Mouse (Mus musculus) midbrain, embryonic 14.5 days (tissue): ENCODE results near the gene Foxk1. TPM values are rescaled to one million over a fixed set of nuclear protein-coding genes. Genes with fewer than 3 reads are reported as not detected.

Experiments
- ATAC-seq: fragments of 200-750 bp; cut with Nextera tagmentation; 2 replicates; pipeline ENCODE4 v1.8.0; 2017; ENCODE audit warnings: moderate number of reproducible peaks, moderate library complexity; ENCODE audit not compliant: low FRiP score, low TSS enrichment
- DNase-seq: peaks from one replicate; pipeline ENCODE4 v3.0.0-alpha.2; 2015
- H3K27ac ChIP-seq: fragments of 300-500 bp; sonication (generic); replicated peaks from 2 replicates; pipeline ENCODE4 v1.5.1; 2014; ENCODE audit warnings: mild to moderate bottlenecking, low read depth, low read length, moderate library complexity
- H3K27me3 ChIP-seq: fragments of 300-500 bp; sonication (generic); 2 replicates; pipeline ENCODE4 v1.6.1; 2014; ENCODE audit warnings: low read length, control low read depth, mixed read lengths; ENCODE audit not compliant: control insufficient read depth, insufficient read depth
- H3K36me3 ChIP-seq: fragments of 300-500 bp; sonication (generic); 2 replicates; pipeline ENCODE4 v1.6.1; 2014; ENCODE audit warnings: low read length, control low read depth; ENCODE audit not compliant: control insufficient read depth, insufficient read depth
- H3K4me1 ChIP-seq: fragments of 300-500 bp; sonication (generic); 2 replicates; pipeline ENCODE4 v1.6.1; 2014; ENCODE audit warnings: mild to moderate bottlenecking, antibody characterized with exemption, low read length, control low read depth; ENCODE audit not compliant: control insufficient read depth, insufficient read depth
- H3K4me2 ChIP-seq: fragments of 300-500 bp; sonication (generic); 2 replicates; pipeline ENCODE4 v1.6.1; 2014; ENCODE audit warnings: mild to moderate bottlenecking, low read length, moderate library complexity
- H3K4me3 ChIP-seq: fragments of 300-500 bp; sonication (generic); replicated peaks from 2 replicates; pipeline ENCODE4 v1.5.1; 2014; ENCODE audit warnings: low read depth, low read length
- H3K9ac ChIP-seq: fragments of 300-500 bp; sonication (generic); replicated peaks from 2 replicates; pipeline ENCODE4 v1.6.1; 2014; ENCODE audit warnings: mild to moderate bottlenecking, low read length, moderate library complexity
- H3K9me3 ChIP-seq: fragments of 300-500 bp; sonication (generic); 2 replicates; pipeline ENCODE4 v1.6.1; 2016; ENCODE audit warnings: low read length, control low read depth, mixed read lengths; ENCODE audit not compliant: control insufficient read depth
- WGBS: fragments of 180-500 bp; shearing (Covaris S2); extraction: QIAGEN DNeasy Blood & Tissue Kit; methylation state at CpG from one replicate; pipeline ENCODE4 v1.1.7; 2014; 5-methylcytosine and 5-hydroxymethylcytosine counted together
- polyA plus RNA-seq: library from polyadenylated mRNA; unstranded; fragments of >200 nt; fragmentation: Nextera tagmentation; extraction: Ambion mirVana; gene quantifications from 2 replicates; pipeline ENCODE4 v1.2.1, GENCODE M21; 2014

Foxk1 gene
- polyA plus RNA-seq, 1 experiment from 2014 or later = 4.6 TPM

GRCm38 (mm10) chr5:142431029-142431428 lies 29.7 kb downstream of the Foxk1 start:
- WGBS = 81% methylated on average over 12 of the region's 12 CpGs
- no peak overlapping the region for H3K9ac ChIP-seq
- peaks cover 11% of the 10 kb centered on the region for H3K36me3 ChIP-seq
- no peaks in the 10 kb centered on the region for H3K27me3 ChIP-seq
- DNase-seq (no peak), ATAC-seq (no peak)
- H3K4me3 ChIP-seq = no peak overlapping the region
- no peaks in the 10 kb centered on the region for H3K4me1 ChIP-seq
- H3K9me3 ChIP-seq = no peaks in the 10 kb centered on the region
- no peak overlapping the region for H3K27ac ChIP-seq
- H3K4me2 ChIP-seq = no peak overlapping the region

DNA sequence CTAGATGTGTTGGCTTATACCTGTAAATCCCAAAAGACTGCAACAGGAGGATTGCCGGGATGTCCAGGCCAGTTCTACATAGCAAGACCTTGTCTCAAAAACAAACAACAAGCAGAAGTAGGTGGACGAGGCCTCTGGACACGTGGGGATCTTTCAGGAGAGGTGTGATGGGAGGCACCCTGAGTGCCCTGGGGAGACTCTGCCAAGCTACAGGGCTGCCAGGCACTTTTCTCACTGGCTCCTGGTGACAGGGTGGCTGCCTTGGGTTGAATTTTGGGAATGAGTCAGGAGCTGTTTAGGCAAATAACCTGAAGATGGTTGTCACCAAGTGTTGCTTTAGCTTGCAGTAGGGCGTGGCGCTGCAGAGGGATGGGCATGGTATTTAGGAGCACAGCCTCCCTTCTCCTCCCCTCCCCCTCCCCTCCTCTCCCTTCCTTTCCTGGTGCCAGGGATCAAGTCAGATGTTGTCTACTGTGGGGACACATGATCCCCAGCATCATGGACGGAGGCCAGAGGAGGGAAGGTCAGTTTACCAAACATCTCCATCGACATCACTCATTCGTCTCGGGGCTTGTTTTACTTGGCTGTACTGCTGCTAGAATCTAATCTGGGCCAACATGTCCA lies 30.6 kb downstream of the Foxk1 start:
- Histone ChIP-seq H3K36me3 (peaks cover 18% of the 10 kb centered on the region), H3K9ac (no peak overlapping the region), H3K4me3 (no peak overlapping the region), H3K4me1 (no peaks in the 10 kb centered on the region), H3K4me2 (no peak overlapping the region), H3K27me3 (no peaks in the 10 kb centered on the region), H3K27ac (no peak overlapping the region), H3K9me3 (no peaks in the 10 kb centered on the region)
- DNase-seq (no peak), ATAC-seq (no peak)
- WGBS = 84% methylated on average over 9 of the region's 9 CpGs

- no peak for ATAC-seq
- no peak overlapping the region for H3K27ac ChIP-seq
- no peak overlapping the region for H3K9ac ChIP-seq
Observed at GRCm38 (mm10) chr5:142432695-142433094, 31.4 kb downstream of the Foxk1 start.

DNA sequence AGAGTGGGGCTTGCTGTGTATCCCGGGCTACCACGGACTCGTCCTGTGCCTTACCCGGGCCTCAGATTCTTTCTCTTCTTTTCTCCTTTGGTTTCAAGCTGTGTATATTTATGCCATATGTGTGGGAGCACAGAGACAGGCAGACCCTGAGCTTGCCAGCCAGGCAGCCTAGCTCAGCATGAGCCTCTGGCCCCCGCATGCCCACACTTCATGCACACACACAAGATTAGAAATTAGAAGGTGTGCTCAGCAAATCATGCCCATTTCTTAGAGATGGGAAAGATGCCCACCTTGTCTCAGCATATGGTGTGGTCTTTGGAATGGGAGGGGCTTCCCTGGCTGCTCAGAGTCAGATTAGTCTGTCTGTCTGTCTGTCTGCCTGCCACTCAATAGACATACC lies 32.8 kb downstream of the Foxk1 start:
- no peak overlapping the region for H3K4me3 ChIP-seq
- peaks cover 21% of the 10 kb centered on the region for H3K36me3 ChIP-seq
- WGBS = 79% methylated on average over 5 of the region's 5 CpGs
- ATAC-seq (no peak), DNase-seq (no peak)
- no peak overlapping the region for H3K4me2 ChIP-seq
- H3K9ac ChIP-seq = no peak overlapping the region
- H3K27ac ChIP-seq = no peak overlapping the region
- H3K9me3 ChIP-seq = no peaks in the 10 kb centered on the region
- H3K27me3 ChIP-seq = no peaks in the 10 kb centered on the region
- H3K4me1 ChIP-seq = no peaks in the 10 kb centered on the region

More at GRCm38 (mm10) chr5:142432695-142433094, 31.4 kb downstream of the Foxk1 start:
- H3K4me2 ChIP-seq = no peak overlapping the region
- no peaks in the 10 kb centered on the region for H3K4me1 ChIP-seq
- no peaks in the 10 kb centered on the region for H3K9me3 ChIP-seq
- H3K36me3 ChIP-seq = peaks cover 21% of the 10 kb centered on the region
- WGBS = 89% methylated on average over 4 of the region's 4 CpGs
- DNase-seq = no peak
- H3K4me3 ChIP-seq = no peak overlapping the region
- H3K27me3 ChIP-seq = no peaks in the 10 kb centered on the region

- Histone ChIP-seq H3K36me3 (peaks cover 21% of the 10 kb centered on the region), H3K9ac (no peak overlapping the region), H3K27ac (no peak overlapping the region), H3K4me2 (no peak overlapping the region), H3K9me3 (no peaks in the 10 kb centered on the region), H3K4me3 (no peak overlapping the region), H3K27me3 (no peaks in the 10 kb centered on the region), H3K4me1 (peaks cover 14% of the 10 kb centered on the region)
- WGBS = 98% methylated on average over 15 of the region's 15 CpGs
- DNase-seq = no peak
- no peak for ATAC-seq
Observed at GRCm38 (mm10) chr5:142435736-142436135, 34.4 kb downstream of the Foxk1 start.

GRCm38 (mm10) chr5:142438380-142438938 lies 37.2 kb downstream of the Foxk1 start:
- no peaks in the 10 kb centered on the region for H3K9me3 ChIP-seq
- DNase-seq = no peak
- H3K4me2 ChIP-seq = no peak overlapping the region
- H3K4me1 ChIP-seq = peaks cover 24% of the 10 kb centered on the region
- ATAC-seq = no peak
- H3K27me3 ChIP-seq = no peaks in the 10 kb centered on the region
- 86% methylated on average over 16 of the region's 16 CpGs for WGBS
- H3K36me3 ChIP-seq = peaks cover 21% of the 10 kb centered on the region
- no peak overlapping the region for H3K9ac ChIP-seq
- H3K4me3 ChIP-seq = no peak overlapping the region
- H3K27ac ChIP-seq = no peak overlapping the region

GRCm38 (mm10) chr5:142439911-142440432 lies 38.7 kb downstream of the Foxk1 start:
- Histone ChIP-seq H3K36me3 (peaks cover 20% of the 10 kb centered on the region), H3K27ac (peak overlapping the region; percentile 76), H3K4me1 (peaks cover 24% of the 10 kb centered on the region), H3K4me3 (0 out of 2 replicates have a peak overlapping the region, but pooled peaks have one; percentile 10), H3K27me3 (no peaks in the 10 kb centered on the region), H3K4me2 (peak overlapping the region; percentile 47), H3K9ac (no peak overlapping the region; the same call in 1 of the 2 replicates), H3K9me3 (no peaks in the 10 kb centered on the region)
- 3% methylated on average over 12 of the region's 12 CpGs for WGBS
- DNase-seq = peak; percentile 53
- peak; percentile 64 for ATAC-seq

GRCm38 (mm10) chr5:142440451-142441147 lies 39.3 kb downstream of the Foxk1 start:
- H3K4me3 ChIP-seq = 0 out of 2 replicates have a peak overlapping the region, but pooled peaks have one; percentile 10
- DNase-seq (peak; percentile 80), ATAC-seq (peak; percentile 84)
- H3K9me3 ChIP-seq = no peaks in the 10 kb centered on the region
- H3K9ac ChIP-seq = peak overlapping the region; percentile 36; the same call in 1 of the 2 replicates
- no peaks in the 10 kb centered on the region for H3K27me3 ChIP-seq
- peak overlapping the region; percentile 76 for H3K27ac ChIP-seq
- WGBS = 2% methylated on average over 19 of the region's 19 CpGs
- peaks cover 29% of the 10 kb centered on the region for H3K4me1 ChIP-seq
- H3K36me3 ChIP-seq = peaks cover 14% of the 10 kb centered on the region
- H3K4me2 ChIP-seq = peak overlapping the region; percentile 47
